Mouse (Mus musculus) lung, adult 2 months (tissue): Measurements from ENCODE around the gene Sfxn4.

Source experiments
- CTCF ChIP-seq: fragments of 200-500 bp; IDR thresholded peaks from 2 replicates; pipeline ENCODE4 v1.5.1; 2011; ENCODE audit warnings: mild to moderate bottlenecking, low read length, control low read depth; ENCODE audit not compliant: insufficient read depth
- POLR2A ChIP-seq: fragments of 200-500 bp; IDR thresholded peaks from 2 replicates; pipeline ENCODE4 v1.6.1; 2011; ENCODE audit warnings: low read depth, mild to moderate bottlenecking, control low read depth, low read length, borderline replicate concordance; ENCODE audit errors: extremely low read depth

DNA sequence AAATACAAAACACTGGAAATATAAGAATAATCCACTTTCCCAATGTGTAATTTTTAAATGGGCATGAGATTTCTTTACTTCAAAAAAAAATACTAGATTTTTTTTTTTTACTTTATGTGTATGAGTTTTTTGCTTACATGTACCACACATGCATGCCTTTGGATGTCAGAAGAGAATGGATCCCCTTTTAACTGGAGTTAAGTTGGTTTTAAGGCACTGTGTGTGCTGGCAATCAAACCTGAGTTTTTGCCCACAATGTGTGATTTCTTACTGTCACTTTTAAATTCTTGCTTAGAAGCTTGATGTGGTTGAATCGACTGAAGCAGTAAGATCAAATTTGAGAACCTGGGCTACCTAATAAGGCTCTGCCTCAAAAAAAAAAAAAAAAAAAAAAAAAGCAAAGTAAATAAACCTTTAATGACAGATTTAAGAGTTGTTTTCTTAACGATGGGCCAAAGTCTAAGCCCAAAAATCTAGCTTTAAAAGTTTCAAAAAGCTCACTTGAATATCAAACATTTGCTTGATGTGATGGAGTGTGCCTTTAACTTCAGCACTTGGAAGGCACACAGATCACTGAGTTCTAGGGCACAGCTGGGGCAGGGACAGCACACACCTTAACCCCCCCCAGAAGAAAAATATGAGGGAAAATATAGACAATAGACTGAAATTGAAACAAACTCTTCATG lies 73.7 kb downstream of the Sfxn4 start:
- TF ChIP-seq CTCF (no peak), POLR2A (no peak)
